Mouse (Mus musculus) frontal cortex, adult (tissue): Measurements from ENCODE around the gene Ubr7.

Experiments used
- ATAC-seq: cut with Nextera tagmentation; 2 replicates; pipeline ENCODE4 v1.9.2; 2017; ENCODE audit warnings: mild to moderate bottlenecking, moderate library complexity, mixed read lengths; ENCODE audit not compliant: low TSS enrichment

The Ubr7 gene

GRCm38 (mm10) chr12:102743036-102743588 lies 14.7 kb upstream of the Ubr7 start:
- peak; percentile 69 for ATAC-seq

- ATAC-seq, result peak; percentile 92
These were observed 13.9 kb upstream of the Ubr7 start, which contains the start of the genes Moap1 and Tmem251 for GRCm38 (mm10) chr12:102743589-102744574. TSS of gene Moap1 (minus strand) at chr12:102743661. TSS of gene Tmem251 (plus strand) at chr12:102743762.

GRCm38 (mm10) chr12:102744839-102745238 lies 12.9 kb upstream of the Ubr7 start:
- no peak for ATAC-seq

GRCm38 (mm10) chr12:102748256-102748655 lies 9.5 kb upstream of the Ubr7 start:
- ATAC-seq, result no peak

- ATAC-seq, result no peak
These were observed 1.5 kb upstream of the Ubr7 start for GRCm38 (mm10) chr12:102756304-102756703.

- no peak for ATAC-seq
These were observed 595 bp upstream of the Ubr7 start for GRCm38 (mm10) chr12:102757055-102757688.

GRCm38 (mm10) chr12:102758403-102758756 lies 613 bp downstream of the Ubr7 start, which contains the start of gene Gm20604:
TSS of gene Gm20604 (minus strand) at chr12:102758672.
- no peak for ATAC-seq

- ATAC-seq, result no peak
These were observed 1.2 kb downstream of the Ubr7 start for GRCm38 (mm10) chr12:102758936-102759335.

- no peak for ATAC-seq
These were observed 3.9 kb downstream of the Ubr7 start for GRCm38 (mm10) chr12:102761668-102762067.

GRCm38 (mm10) chr12:102763696-102764095 lies 5.9 kb downstream of the Ubr7 start:
- no peak for ATAC-seq

- ATAC-seq, result no peak
These were observed 11.2 kb downstream of the Ubr7 start for GRCm38 (mm10) chr12:102769000-102769399.

- ATAC-seq, result no peak
These were observed 13.8 kb downstream of the Ubr7 start for GRCm38 (mm10) chr12:102771601-102772000.

GRCm38 (mm10) chr12:102772676-102773075 lies 14.9 kb downstream of the Ubr7 start:
- no peak for ATAC-seq

- ATAC-seq, result no peak
These were observed 18.3 kb downstream of the Ubr7 start for GRCm38 (mm10) chr12:102776035-102776434.

GRCm38 (mm10) chr12:102778151-102778550 lies 20.4 kb downstream of the Ubr7 start:
- no peak for ATAC-seq

GRCm38 (mm10) chr12:102779452-102779851 lies 21.7 kb downstream of the Ubr7 start:
- no peak for ATAC-seq

- ATAC-seq, result no peak
These were observed 25.1 kb downstream of the Ubr7 start for GRCm38 (mm10) chr12:102782841-102783240.

GRCm38 (mm10) chr12:102784899-102785592 lies 27.3 kb downstream of the Ubr7 start:
- no peak for ATAC-seq

GRCm38 (mm10) chr12:102785593-102785985 lies 27.8 kb downstream of the Ubr7 start:
- ATAC-seq, result no peak

- ATAC-seq, result no peak
These were observed 30.2 kb downstream of the Ubr7 start for GRCm38 (mm10) chr12:102787927-102788326.

- no peak for ATAC-seq
These were observed 41.8 kb downstream of the Ubr7 start for GRCm38 (mm10) chr12:102799528-102799927.

GRCm38 (mm10) chr12:102814858-102815257 lies 57.1 kb downstream of the Ubr7 start:
- no peak for ATAC-seq
